Mouse (Mus musculus) layer of hippocampus, adult 9-10 months (tissue): ENCODE measurements at regions not wholly inside any gene's neighbourhood (a gene's known extent, or its start where the extent isn't known, plus 50 kb on each side); places are given as distances from the start of the nearest gene placed in this dataset.

Source experiments
- DNase-seq: peaks from one replicate; pipeline ENCODE4 v3.0.0; 2022; ENCODE audit warnings: low spot score

DNA sequence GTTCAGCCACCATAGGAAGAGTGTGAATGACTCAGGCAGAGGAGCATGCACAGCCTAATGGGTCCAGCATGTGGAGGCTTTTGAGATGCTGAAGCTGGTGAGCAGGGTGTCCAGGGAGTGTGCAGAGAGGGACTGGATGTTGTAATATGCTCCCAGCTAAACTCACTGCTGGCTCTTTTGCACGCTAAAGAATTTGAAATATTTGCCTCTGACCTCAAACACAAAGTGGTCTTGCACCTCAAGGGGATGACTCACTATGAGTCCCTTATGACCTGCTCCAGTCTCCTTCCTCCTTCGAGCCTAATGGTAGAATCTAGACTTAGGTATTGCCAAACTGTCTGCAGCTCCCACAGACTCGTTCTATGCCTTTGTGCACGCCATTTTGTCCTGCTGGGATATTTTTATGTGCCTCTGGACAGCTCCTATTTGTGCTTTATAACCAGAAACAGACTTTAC, 55.0 kb upstream of the Slit3 start:
- no peak for DNase-seq

DNA sequence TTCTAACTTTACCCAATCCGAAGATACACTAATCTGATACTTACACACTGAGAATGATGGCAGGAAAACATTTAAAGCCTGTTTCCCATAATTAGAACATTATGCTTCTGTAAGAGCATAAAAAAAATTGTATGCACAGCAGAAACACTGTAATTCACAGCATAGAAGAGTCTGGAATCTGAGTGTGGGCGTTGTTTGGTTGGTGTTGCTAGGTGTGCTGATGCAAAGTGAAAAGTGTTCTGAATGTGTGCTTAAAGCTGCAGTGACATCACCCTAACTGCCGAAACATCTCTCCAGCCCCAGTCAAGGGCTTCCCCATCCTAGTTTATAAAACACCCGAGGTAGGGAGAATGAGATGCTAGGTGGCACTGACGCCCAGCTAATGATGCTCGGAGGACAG, 63.2 kb upstream of the Slit3 start:
- no peak for DNase-seq

DNA sequence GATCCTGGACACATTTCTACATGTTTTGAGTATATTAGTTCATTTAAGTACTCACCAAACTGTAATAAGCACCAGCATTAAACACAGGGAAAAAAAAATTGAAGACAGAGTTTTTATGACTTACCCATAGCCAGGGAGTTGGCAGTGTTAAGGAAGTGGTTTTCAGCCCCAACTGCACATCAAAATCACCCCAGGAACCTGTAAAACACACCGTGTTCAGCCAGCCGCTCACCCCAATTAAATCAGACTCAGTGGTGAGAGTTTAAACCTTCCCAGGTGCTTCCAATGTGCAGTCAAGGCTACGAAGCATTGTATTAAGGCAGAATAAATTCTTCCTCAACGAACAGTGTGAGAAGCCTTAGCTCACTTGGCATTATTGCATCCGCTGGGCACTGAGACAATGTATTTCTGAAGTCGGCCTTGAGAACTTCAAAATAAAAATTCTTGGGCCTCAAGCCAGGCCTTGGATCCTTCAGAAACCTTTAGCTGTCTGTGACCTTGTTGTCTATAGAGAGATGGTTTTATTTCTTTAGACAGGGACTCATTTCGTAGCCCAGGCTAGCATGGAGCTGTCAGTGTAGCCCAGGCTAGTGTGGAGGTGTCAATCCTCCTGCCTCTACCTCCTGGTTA, 65.4 kb upstream of the Slit3 start:
- DNase-seq = no peak

DNA sequence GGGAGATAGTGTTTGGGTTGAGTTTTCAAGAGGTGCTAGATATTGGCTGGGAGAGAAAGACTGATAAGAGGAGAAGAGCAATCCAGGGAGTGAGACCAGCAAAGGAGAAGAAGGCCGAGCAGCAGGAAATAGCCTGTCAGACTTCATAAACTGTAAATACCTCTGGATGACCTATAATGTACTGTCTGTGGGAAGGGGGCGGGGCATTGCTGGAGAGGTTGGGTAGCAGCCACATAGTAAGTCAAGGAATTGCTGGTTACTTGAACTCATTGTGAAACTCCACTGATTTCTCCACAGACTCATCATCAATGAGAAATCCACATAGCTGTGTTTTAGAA, 67.4 kb upstream of the Slit3 start:
- DNase-seq = no peak

DNA sequence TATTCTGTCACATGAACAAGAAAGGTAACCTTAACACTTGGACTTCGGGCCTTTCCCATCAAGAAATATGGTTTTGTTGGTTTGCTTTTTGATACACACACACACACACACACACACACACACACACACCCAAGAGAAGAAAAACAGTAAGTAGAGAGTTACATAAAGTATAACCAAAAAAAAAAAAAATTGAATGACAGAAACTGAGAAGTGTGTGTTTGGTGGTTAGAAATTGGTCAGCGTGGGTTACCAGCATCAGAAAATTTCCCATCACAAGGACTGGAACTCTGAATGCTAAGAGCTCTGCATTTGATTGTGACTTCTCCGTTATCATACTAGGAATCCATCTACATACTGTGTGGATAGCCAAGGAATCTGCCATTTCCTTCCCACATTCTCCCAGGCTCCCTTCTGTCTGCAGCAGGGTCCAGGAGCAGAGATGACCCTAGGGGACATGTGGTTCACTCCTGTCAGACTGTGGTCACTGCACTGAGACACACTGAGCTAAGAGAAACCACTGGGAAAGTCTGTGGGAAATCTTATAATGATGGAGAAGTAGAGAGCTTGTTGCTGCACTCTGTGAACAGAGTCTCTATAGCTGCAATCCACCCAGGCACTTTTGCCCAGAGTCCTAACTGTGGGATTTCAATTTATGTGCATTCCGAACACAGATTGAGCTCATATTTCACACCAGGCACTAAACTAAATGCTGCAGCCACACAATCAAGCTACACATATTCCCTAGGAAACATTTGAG, 68.0 kb upstream of the Slit3 start:
- no peak for DNase-seq

DNA sequence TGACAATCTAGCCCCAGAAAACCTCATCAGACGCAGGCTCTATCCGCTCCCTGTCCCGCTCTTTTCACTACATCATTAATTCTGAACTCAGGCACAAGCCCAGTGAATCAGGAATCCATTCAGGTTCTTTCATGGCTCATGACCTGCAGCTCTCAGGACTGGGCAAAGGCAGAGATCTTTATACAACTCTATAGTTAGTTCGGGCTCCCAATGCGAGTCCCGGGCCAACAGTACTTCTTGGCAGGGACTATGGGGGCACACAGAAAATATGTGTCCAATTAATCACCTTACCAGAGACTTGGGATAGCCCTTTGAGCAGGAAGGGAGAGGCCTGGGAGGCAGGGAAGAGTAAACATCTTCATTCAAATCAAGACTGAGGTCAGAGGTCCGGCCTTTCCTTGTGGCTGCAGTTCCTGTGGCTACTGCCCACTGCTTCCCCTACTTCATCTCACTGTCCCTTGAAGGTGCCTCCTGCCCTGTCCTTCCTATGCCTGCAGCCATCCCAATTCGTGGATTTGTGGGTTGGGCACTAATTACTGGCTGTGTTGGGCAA, 71.3 kb upstream of the Slit3 start:
- no peak for DNase-seq

DNA sequence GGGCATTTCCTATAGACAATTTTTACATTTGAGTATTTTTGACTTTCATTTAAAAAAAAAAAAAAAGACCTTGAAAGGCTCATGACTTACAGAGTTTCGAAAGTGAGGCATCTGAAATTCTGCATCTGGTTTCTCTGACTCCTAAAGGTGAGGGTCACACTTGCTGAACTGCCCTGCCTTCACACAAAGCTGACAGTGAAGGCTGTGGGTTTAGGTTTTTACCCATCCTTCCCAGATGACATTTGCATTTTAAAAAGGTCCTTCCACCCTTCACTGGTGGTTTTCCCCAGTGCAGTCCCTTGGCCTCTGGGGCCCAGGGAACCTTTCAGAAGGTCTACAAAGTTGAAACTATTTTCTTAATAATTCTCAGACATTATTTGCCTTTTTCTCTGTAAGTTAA, 76.4 kb upstream of the Slit3 start:
- DNase-seq = no peak

DNA sequence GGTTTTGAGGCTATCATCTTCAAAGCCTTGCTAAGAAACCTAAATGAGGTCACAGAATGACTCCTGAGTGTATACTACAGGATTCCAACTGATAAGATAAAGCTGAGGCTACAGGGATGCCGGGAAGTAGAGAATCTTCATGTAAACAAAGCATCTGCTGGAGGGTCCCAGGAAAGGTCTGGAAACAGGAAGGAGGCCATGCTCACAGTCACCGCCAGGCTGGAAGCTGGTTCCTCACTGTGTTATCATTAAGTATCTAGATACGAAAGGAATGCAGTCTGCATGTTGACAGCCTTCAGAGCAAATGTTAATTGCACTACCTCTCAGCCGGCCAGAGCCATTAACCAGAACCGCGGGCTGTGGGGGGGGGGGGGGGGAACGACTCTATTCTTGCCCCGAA, 96.6 kb upstream of the Slit3 start:
- no peak for DNase-seq

DNA sequence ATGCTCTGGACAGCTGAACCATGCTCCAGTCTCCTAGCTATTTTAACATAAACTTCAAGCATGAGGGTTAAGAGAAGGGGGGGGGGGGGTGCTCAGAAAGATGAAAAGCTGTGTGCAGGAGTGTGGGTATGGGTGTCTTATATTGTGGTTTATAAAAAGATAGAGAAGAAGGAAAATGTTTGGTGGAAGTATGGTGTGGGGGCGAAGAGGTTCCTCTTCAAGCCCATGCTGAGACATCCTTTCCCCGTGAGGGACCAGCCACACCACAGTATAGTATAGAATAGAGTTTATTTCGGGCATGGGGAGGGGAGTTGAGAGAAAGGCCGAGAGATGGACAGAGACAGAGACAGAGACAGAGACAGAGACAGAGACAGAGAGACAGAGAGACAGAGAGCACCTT, 97.2 kb upstream of the Slit3 start:
- DNase-seq = no peak

DNA sequence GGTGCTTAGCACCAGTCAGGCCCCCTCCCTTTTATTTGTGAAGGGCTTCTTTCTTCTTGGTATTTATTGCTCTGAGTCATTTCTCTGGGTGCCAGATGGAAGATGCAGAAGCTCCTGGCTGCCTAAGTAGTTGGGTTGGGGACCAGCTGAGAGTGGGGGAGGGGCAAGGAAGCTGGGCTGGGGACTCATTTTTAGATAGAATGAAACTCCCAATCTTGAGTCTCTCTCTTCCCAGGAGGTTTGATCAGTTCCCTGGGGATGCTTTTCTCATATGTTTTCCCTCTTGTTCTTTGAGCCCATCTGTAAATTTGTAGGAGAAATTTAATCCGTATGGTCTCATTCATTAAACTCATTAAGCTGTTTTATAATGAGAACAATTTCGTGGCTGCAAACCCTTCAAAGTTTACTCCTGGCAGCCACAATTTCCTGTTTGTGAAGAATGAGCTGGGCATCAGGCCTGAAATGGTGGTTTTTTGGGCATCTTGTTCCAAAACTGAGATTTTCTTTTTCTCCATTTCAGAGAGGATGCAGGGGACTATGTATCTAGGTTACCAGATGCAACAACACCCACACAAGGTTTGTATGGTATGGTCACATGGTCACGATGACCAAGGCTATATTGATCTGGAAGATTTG, 98.9 kb upstream of the Slit3 start:
- peak; percentile 41 for DNase-seq

DNA sequence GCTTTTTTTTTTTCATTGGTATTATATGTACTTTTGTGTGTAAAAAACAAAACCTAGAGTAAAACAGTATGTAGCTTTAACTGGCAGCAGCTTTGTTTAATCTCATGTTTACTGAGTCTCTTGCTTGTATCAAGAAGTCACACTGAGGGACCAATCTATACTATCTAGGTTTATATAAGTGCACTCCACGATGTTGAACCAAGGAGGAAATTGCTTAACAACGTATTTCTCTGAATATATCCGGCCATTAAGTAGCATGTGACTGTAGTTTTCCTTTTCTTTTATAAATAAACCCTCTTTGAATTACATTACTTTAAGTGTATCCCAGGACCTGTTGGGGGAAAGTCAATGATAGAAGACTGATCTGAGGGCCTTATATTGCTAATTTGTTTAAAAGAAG, 104.0 kb upstream of the Slit3 start:
- DNase-seq = no peak

DNA sequence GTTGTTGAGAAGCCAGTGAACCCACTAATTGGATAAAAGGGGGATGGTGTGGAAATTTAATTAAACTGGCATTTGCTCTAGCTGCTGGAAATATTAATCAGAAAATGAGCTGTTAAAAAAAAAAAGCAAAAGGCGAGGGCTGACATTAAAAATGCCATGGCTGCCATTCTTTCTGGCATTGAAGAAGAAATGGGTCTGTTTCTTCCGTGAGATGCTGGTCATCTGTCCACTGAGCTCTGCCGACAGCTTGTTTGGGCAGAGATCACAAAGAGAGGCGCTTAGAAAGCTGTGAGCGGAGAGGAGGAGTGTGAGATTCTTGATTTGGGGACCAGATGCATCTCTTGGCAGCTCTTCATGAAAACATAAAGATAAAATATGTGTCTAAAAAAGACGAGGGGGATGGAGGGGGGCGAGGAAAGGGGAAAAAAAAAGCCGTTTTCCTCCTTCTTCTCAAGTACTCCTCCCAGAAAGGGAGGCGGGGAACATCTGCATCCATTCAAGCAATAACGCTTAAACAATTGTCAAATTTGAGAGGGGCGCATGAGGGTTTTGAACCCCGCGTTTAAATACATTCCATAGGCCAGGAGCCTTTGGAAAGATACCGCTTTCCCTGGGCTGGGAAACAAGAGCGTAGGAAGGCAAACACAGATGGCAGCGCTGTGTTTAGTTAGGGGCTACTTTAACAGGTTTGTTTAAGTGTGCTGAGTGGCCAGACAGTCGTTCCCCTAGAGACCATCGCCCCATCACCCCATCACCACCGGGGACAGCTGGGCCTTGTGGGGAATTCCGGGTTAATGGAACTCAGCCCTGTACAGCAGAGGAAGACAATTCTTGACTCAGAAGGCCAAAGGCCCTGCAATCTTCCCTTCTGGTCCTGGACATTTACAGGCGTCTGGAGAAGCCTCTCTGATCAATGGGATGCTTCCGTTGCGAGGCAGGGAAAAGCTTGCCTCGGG, 109.2 kb upstream of the Slit3 start:
- no peak for DNase-seq

DNA sequence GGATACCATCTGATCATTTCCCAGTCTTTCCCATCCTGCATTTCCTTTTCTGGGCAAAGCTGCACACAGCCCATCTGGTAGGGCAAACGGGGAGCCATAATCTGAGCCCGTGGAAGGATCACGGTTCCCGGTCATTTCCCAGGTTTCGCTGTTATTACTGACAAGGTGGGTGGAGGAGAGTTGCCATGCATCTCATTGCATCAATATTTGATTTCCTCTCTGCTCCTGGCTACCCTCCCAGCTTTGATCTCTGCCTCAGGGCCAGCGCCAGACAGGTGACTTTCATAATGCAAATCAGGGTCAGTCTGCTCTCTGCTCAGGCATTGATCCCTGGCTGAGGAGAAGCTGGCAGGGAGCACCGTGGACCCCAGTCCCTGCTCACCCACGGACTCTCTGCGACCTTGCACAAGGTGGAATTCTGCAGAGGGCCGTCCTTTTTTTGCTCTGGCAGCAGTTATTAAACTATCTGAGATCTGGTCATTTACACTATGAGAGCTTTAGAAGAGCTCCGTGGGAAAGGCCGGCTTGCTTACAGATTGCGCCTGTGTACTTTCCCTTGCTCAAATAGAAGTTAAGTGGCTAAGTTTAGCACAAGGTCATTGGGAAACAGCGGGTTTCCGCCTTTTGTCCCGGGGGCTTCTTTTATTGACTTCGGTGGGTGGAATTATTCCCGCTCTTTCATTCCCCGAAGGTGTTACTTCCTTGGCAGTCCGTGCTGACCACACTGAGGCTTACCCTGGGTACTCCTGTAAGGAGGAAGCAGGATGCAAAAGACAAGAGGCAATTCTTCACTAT, 114.1 kb upstream of the Slit3 start:
- no peak for DNase-seq

DNA sequence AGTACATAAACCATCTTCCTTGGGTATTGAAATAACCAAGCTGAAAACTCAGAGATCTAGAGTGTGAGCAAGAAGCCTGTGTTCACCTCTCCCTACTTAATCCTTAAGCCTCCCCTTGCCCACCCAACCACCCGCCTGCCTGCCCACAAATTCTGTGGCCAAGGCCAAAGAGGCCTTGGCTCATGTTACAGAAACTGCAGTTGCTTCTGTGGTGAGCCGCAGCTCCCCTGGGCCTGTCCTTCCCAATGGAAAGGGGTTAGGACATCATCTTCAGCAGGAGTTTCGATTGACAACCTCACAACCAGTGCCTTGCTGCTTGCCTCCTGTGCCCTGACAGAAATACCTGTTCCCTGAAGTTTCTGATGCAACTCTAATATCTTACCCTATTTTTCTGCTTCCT, 115.9 kb upstream of the Slit3 start:
- DNase-seq = no peak

DNA sequence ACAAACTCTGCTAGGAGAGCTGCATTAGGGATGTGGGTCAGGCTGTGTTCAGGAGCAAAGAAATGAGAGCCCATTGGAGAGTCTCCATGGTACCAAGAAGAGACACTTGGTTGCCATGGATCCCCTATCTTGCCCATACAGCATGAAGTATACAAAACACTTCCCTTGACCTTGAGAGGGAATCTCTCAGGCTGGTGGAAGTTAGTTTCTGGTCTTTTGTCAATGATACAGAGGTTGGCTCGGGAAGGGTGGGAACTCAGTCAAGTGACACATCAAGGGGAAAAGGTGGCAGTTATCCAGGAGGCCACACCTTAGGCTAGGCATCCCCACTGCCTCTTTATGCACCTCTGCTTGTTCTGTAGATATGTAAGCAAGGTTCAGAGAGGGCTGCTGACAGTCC, 116.6 kb upstream of the Slit3 start:
- no peak for DNase-seq

DNA sequence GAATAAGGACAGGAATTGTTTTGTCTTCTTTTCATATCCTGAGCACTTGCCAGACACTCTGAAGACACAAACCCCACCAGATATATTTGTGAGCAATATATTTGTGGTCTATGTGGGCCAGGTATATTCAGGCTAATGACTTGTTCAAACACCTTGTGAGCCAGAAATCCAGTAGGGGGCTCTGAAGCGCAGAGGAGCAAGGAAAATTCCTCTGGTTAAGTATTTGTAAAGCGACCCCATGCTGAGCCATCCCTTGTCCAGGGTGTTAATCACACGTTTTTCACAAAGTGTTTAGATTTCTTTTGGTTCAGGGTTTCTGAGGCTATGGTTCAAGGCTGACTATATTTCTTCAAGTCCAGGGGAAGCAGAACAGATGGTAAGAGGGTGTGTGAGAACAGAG, 117.1 kb upstream of the Slit3 start:
- DNase-seq = no peak

DNA sequence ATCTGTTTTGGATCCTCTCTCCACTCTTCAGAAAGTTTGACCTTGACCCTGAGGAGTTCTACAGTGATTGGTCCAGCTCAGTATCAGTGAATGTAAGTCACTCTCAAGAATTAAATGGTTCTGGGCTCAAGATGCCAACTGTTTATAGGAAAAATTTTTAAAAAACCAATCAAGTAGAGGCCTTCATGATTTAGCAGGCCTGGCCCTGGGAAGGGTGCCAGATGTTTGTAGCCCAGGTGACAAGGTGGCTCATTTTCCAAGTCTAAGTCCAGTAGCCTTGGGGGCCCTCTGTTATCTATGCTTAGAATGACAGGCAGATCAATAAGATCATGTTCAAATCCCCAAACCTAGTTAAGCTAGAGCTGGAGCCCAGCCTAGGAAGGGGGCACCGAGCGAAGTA, 123.1 kb upstream of the Slit3 start:
- DNase-seq = no peak

DNA sequence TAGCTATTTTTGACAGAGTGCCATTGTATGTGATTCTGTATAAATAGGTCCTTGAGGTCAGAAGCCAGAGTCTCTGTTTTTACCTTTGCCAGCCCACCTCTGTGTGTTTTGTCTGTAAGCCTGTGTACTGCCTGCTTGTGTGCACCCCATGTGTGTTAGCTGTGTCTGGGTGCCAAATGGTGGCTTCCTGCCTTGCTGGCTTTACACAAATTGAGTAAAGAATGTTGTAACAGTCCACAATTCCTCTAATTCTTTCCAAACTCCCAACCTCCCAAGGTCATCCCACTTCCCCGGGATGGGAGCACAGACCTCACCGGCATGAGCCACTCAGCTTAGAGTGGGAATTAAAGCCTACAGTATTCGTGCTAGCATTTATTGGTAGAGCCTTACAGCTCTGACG, 125.5 kb upstream of the Slit3 start:
- no peak for DNase-seq

DNA sequence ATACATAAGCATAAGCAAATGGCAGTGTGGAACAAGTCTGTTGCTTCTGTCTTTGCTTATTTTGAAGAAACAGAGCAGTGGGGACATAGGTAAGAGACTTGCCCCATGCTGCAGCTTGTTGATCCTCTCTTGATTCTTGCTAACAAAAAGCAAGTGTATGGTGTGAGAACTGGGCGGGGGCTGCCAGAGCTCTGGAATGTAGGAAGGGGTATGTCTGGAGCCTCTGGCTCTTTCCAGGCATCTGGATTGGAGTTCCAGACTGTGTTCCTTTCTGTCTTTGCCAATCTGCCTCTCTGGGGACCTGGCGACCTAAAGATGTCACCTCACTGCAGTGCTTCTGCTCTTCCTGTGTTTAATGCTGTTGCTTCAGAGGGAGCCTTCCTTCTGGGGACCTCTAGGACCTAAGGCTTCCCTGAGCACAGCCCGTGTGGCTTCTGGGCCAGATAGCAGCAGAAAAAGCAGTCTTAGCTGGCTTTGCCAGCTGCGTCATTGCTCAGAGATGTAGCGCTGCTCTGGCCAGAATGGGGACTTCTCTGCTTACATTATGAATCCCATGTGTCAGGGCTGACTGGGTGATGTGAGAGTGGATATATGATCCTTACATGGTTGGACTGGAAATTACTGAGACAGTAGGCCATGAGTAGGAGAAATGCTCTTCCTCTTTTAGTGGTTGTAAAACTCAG, 138.1 kb upstream of the Slit3 start:
- DNase-seq = no peak

DNA sequence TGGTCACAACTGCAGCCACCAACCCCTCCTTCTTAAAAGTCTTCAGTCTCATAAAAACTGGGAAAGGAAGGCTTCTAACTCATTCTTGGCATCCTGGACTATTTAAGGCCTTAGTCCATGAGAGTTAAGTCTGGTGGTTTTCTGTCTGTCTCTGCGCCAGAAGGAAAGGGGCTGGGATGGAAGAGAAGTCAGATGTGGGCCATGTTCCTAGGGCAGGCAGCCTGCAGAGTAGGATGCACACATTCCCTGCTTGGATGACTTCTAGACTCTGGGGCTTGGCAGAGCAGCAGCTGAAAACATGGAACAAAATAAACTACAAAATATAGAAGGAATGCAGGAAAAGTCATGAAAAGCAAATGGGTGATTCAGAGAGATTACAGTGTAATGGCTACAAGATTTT, 140.8 kb upstream of the Slit3 start:
- DNase-seq = no peak

DNA sequence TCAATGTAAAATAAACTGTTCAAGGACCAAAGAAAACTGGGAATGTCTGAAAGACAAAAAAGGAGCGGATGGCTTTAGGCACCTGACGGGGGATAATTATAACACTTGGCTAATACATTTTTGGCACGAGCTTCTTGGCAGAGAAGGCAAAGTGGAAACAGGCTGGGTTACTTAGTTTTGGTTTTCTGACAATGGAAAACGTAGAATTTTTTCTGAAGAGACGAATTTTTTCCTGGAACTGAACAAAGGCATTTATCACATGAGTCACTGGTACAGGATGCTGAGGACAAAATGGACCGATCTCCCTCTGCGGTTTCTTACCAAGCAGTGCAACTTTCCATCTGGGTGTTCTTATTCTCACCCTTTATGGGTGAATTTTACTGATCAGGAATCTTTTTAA, 143.2 kb upstream of the Slit3 start:
- DNase-seq = peak; percentile 12
